Mouse (Mus musculus): Measurements from ENCODE around the gene Gpank1. TPM values are rescaled to one million over a fixed set of nuclear protein-coding genes. Genes with fewer than 3 reads are reported as not detected.

Gpank1 gene
- total and polyA plus RNA-seq, 3 experiments = 40.4 to 44.7 TPM; not detected in 1

- no peak for TF ChIP-seq POLR2AphosphoS5 (IDR thresholded peaks at IDR 0.05; ENCODE audit: borderline replicate concordance, low read depth, low read length)
- no peak for TF ChIP-seq CTCF (IDR thresholded peaks at IDR 0.05 in 2 of 3, conservative IDR thresholded peaks at IDR 0.05 in 1 of 3; ENCODE audit: control insufficient read depth in 1 of 3, insufficient read depth in 1 of 3, low read depth in 2 of 3, low read length in 3 of 3, poor library complexity in 1 of 3, severe bottlenecking in 1 of 3)
- TF ChIP-seq HCFC1 (IDR thresholded peaks at IDR 0.05; ENCODE audit: low read depth, low read length) = no peak
- no peak for TF ChIP-seq ZC3H11A (IDR thresholded peaks at IDR 0.05; ENCODE audit: low read depth, low read length)
- TF ChIP-seq USF2 (IDR thresholded peaks at IDR 0.05; ENCODE audit: borderline replicate concordance in 1 of 2, insufficient read depth in 1 of 2, low read depth in 1 of 2, low read length in 2 of 2) = no peak
- TF ChIP-seq MAZ (IDR thresholded peaks at IDR 0.05; ENCODE audit: low read depth, low read length) = no peak
- no peak for TF ChIP-seq NRF1 (IDR thresholded peaks at IDR 0.05; ENCODE audit: insufficient read depth, low read depth, low read length, poor library complexity, severe bottlenecking)
- TF ChIP-seq EP300 (IDR thresholded peaks at IDR 0.05; ENCODE audit: low read depth in 1 of 2, low read length in 2 of 2) = peak; percentile 44 to 50; a peak in 2 of 4 replicates
- TF ChIP-seq POLR2A (IDR thresholded peaks at IDR 0.05; ENCODE audit: control insufficient read depth in 1 of 2, insufficient read depth in 1 of 2, low read depth in 1 of 2, low read length in 2 of 2, poor library complexity in 1 of 2) = no peak
- TF ChIP-seq E2F4 (IDR thresholded peaks at IDR 0.05; ENCODE audit: borderline replicate concordance, low read depth, low read length) = no peak
- TF ChIP-seq JUND (IDR thresholded peaks at IDR 0.05; ENCODE audit: low read depth, low read length) = no peak
- TF ChIP-seq TAL1 (IDR thresholded peaks at IDR 0.05; ENCODE audit: low read length) = peak; percentile 15; the same call in 1 of the 2 replicates
- peak; percentile 75; the same call in 1 of the 2 replicates for TF ChIP-seq MYC (IDR thresholded peaks at IDR 0.05; ENCODE audit: low read depth, low read length)
- TF ChIP-seq GATA1 (IDR thresholded peaks at IDR 0.05; ENCODE audit: low read depth, low read length) = peak; percentile 51; the same call in 1 of the 2 replicates
Observed at GRCm38 (mm10) chr17:35085208-35085865, 35.9 kb upstream of the Gpank1 start, which contains the start of gene Ly6g6f (continued).

DNA sequence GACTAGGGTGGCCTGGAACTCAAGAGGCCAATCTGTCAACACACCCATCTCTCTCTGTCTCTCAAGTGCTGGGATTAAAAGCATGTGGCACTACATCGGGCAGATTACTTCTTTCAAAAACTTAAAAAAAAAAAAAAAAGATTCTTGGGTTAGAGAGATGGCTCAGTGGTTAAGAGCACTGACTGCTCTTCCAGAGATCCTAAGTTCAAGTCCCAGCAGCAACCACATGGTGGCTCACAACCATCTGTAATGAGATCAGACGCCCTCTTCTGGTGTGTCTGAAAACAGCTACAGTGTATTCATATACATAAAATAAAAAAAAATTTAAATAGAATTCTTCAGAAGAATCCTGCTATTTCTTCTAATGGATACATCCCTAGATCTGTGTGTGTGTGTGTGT lies 33.1 kb upstream of the Gpank1 start:
- Histone ChIP-seq H3K36me3 (ENCODE audit: control insufficient read depth in 1 of 2, insufficient read depth in 2 of 2, low read length in 2 of 2) (peaks cover 0 to 20% of the 10 kb centered on the region in 2 experiments; a peak in 2 of 4 replicates), H3K4me3 (ENCODE audit: control insufficient read depth in 1 of 2, insufficient read depth in 1 of 2, low read depth in 2 of 2, low read length in 2 of 2) (no peak overlapping the region), H3K4me1 (ENCODE audit: control insufficient read depth in 1 of 2, insufficient read depth in 2 of 2, low read length in 2 of 2) (peaks cover 5 to 41% of the 10 kb centered on the region in 2 experiments), H3K27ac (ENCODE audit: control insufficient read depth, low read depth, low read length) (peak overlapping the region; percentile 81), H3K9ac (ENCODE audit: control insufficient read depth, low read depth, low read length, poor library complexity, severe bottlenecking) (peak overlapping the region; percentile 87), H3K79me2 (ENCODE audit: control insufficient read depth, insufficient read depth, low read length, poor library complexity) (peaks cover 18% of the 10 kb centered on the region), H3K27me3 (ENCODE audit: control insufficient read depth in 1 of 2, insufficient read depth in 2 of 2, low read length in 2 of 2) (no peaks in the 10 kb centered on the region), H3K9me3 (replicated peaks; ENCODE audit: insufficient read depth, low read length) (no peaks in the 10 kb centered on the region)
- TF ChIP-seq SMC3 (IDR thresholded peaks at IDR 0.05; ENCODE audit: low read depth, low read length) (peak; percentile 46), TAL1 (IDR thresholded peaks at IDR 0.05; ENCODE audit: low read length) (no peak), ZNF384 (IDR thresholded peaks at IDR 0.05; ENCODE audit: low read depth, low read length) (peak; percentile 69), CTCF (IDR thresholded peaks at IDR 0.05 in 2 of 3, conservative IDR thresholded peaks at IDR 0.05 in 1 of 3; ENCODE audit: control insufficient read depth in 1 of 3, insufficient read depth in 1 of 3, low read depth in 2 of 3, low read length in 3 of 3, poor library complexity in 1 of 3, severe bottlenecking in 1 of 3) (peak; percentile 29 to 59 (median 37)), POLR2AphosphoS2 (IDR thresholded peaks at IDR 0.05; ENCODE audit: low read length) (no peak), ZC3H11A (IDR thresholded peaks at IDR 0.05; ENCODE audit: low read depth, low read length) (peak; percentile 30), MYC (IDR thresholded peaks at IDR 0.05; ENCODE audit: low read depth, low read length) (0 out of 2 replicates have a peak, but pooled peaks have one; percentile 23), POLR2A (IDR thresholded peaks at IDR 0.05; ENCODE audit: control insufficient read depth in 1 of 2, insufficient read depth in 1 of 2, low read depth in 1 of 2, low read length in 2 of 2, poor library complexity in 1 of 2) (no peak)
- DNase-seq (ENCODE audit: low read depth, low spot score) = peak; percentile 52
